Mouse (Mus musculus) regulatory T cell (primary cell): ENCODE data around the gene Nrf1.

Source experiments
- in situ Hi-C: fragments of 300-600 bp; cut with MboI, MseI; formaldehyde crosslinking; loops from one replicate; pipeline ENCODE4 v1.15.1; 2025; ENCODE audit warnings: high pct_unique_total_duplicates

Gene Nrf1

DNA sequence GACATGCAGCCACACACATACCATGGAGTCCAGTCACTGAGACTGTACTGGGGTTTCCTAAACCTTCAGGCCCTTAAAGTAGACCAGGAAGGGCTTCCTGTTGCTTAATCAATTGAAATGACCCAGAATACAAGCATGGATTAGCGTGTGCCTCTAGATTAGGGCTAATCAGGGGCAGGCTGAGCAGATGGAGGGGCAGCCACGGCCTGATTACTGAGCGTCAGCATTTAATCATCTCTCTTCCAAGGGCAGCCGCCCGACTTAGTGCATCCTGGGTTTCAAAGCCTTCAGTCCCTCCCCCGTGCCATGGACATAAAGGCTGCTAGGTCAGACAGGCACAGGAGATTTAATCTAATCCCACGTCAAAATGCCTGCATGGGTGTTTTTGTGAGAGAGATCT lies 99.3 kb downstream of the Nrf1 start:
- in situ Hi-C loops, result no loop called here

DNA sequence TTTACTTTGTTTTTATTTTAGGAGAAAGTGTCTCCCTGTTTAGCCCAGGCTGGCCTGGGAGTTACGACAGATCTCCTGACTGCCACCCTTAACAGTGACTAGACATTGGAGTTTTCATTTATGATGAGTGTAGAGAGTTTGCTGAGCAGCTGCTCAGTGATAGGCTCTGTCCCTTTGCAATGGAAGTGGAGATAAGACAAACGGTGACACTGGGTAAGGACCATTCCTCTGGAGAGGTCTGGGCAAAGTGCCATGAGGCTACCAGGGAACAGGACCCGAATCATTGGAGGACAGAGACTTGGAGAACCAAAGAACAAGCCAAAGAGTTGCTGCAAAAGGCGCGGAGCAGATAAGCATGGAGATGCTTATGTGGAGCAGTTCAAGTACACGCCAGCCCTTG lies 100.0 kb downstream of the Nrf1 start:
- in situ Hi-C loops, result no loop called here

DNA sequence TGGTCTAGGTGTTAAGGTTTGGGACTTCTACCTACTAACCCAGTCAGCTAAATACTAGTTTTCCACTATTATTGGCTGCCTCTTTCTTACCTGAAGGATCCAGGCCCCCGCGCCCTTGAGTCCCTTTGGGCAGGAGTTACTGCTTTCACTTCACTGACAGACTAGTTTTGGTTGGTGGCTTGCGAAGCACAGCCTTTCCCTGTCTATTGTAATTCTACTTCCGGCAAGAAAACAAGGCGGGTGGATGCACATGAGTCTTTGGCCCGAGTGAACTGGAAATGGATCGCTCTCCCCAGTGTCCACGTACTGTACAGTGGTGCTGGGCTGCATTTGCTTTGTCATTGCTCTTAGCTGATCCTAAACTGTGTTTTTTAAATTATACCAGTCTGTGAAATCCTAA lies 102.7 kb downstream of the Nrf1 start:
- in situ Hi-C loops, result no loop called here

GRCm38 (mm10) chr6:30152163-30152562 lies 104.4 kb downstream of the Nrf1 start:
- in situ Hi-C loops, result no loop called here

DNA sequence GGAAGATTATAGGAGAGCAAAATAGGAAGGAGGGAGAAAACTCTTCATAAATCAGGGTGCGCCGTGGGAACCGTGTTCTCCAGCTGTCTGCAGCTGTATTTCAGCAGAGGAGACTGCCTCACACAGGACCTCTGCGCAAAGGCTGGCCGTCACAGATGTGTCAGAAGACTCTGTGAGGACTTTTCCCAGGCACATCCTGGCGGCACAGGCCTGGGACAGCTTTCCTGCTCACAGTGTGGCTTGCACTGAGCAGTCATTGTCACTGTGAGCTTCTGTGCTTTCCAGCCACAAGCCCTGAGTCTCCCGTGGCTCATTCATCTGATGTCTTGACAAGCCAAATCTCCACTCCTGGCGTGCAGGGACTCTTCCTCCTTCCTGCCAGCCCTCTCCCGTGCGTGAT lies 104.9 kb downstream of the Nrf1 start:
- in situ Hi-C loops, result no loop called here

DNA sequence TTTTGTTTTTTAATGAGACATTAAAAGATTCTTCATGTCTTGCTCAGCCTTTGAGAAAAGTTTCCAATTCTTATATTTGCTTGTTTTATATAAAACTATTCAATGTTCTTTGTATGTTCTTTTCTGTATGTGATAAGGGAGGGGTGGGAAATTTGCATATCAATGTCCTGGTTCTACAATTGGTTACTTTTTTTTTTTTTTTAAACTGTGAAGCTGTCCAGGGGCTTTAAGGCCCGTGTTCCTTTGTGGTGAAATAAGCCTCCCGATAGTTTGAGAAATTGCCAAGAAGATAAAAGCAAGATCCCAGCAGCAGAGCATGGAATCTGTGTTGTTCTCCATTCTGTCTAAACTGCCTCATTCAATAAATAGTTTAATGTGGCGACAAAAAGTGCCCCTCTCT lies 105.3 kb downstream of the Nrf1 start:
- in situ Hi-C loops, result no loop called here

GRCm38 (mm10) chr6:30153733-30154415 lies 106.1 kb downstream of the Nrf1 start:
- in situ Hi-C loops, result no loop called here

- in situ Hi-C loops, result no loop called here
Observed at GRCm38 (mm10) chr6:30159516-30160045, 111.8 kb downstream of the Nrf1 start.

DNA sequence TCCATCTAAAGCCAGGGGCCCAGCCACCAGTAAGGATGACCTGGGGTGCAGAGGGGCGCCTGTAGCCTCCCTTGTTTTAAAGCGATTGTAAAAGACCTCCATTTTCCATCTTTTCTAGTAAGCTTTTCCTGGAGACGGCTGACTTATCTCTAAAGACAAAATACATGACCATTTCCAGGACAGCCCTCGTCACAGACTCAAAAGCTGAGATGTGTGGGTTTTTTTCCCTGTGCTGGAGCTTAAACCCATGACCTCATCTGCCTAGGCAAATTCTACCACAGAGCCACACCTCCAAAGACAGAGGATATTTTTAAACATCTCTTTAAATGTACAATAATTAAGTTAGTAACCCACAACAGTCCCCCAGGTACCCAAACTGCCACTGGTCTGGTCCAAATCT lies 112.6 kb downstream of the Nrf1 start:
- in situ Hi-C loops, result no loop called here

DNA sequence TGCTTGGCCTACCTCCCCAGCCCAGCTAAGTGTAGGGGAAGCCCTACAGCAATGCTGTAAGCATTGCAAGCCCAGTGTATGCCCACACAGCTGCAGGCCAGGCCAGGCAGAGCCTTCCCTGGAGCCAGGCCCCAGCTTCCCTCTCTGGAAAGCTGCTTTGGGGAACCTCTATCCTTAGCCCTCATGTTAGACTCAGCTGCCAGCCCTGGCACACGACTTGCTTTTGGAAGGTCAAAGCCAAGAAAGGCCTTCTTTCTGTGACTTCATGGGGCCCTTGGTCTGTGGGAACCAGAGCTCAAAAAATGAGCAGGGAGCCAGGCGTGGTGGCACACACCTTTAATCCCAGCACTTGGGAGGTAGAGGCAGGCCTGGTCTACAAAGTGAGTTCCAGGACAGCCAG lies 113.8 kb downstream of the Nrf1 start:
- in situ Hi-C loops, result no loop called here

GRCm38 (mm10) chr6:30162091-30162490 lies 114.3 kb downstream of the Nrf1 start:
- in situ Hi-C loops, result no loop called here

GRCm38 (mm10) chr6:30166349-30166748 lies 118.6 kb downstream of the Nrf1 start:
- in situ Hi-C loops, result no loop called here

GRCm38 (mm10) chr6:30167192-30167591 lies 119.4 kb downstream of the Nrf1 start:
- in situ Hi-C loops, result no loop called here

- in situ Hi-C loops, result no loop called here
Observed at GRCm38 (mm10) chr6:30168275-30168674, 120.5 kb downstream of the Nrf1 start.

GRCm38 (mm10) chr6:30169148-30169547 lies 121.4 kb downstream of the Nrf1 start:
- in situ Hi-C loops, result no loop called here

GRCm38 (mm10) chr6:30171226-30171625 lies 123.4 kb downstream of the Nrf1 start:
- in situ Hi-C loops, result no loop called here

DNA sequence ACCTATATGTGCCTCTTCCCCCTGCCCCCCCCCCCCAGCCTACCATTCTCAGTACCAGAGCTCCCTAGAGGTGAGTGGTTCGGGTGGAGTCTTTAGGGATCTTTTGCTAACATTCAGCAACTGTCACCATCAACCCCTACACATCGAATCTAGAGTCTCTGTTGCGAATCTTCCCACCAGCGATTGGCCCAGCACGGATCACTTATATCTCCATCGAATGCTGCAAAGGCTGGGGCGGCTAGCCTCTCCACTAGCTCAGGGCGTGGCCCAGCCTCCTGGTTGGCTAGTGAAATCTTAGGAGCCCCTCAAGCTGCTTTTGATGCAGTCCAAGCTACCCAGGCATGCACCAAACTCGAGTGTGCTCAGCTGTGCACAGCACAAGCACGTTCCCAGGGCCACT lies 124.2 kb downstream of the Nrf1 start:
- in situ Hi-C loops, result no loop called here

GRCm38 (mm10) chr6:30172441-30172819 lies 124.6 kb downstream of the Nrf1 start:
- in situ Hi-C loops, result no loop called here

DNA sequence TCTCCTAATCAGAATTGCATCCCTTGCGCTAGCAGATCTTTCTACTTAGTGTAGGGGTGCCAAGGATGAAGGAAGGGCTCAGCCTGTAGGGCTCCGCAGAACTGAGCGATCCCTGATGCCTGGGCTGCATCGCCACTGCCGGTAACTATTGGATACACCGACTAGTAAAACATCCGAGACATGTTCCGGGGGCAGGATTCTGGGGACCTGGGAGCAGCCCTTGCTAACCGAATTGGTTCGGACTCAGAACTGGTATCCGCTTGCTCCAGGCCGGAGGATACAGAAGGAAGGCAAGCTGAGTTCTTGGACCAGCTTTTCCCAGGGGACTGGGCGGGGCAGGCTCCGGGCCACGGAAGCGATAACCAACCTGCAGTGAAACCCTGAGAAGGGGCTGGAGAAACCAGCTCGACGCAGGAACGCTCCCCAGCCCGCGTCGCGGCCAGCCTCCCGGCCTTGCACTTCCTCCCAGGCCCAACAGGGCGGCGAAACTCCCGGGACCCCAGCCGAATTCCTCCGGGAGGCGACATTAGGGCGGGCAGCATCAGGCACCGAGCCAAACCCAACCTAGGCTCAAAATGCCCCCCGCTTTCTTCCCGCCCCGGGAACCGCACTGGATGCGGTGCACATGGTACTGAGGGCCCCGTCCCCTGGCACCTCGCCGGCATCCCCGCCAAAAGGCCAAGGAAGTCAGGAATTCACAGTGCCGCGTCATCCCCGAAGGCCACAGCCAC lies 125.2 kb downstream of the Nrf1 start:
- in situ Hi-C loops, result no loop called here

DNA sequence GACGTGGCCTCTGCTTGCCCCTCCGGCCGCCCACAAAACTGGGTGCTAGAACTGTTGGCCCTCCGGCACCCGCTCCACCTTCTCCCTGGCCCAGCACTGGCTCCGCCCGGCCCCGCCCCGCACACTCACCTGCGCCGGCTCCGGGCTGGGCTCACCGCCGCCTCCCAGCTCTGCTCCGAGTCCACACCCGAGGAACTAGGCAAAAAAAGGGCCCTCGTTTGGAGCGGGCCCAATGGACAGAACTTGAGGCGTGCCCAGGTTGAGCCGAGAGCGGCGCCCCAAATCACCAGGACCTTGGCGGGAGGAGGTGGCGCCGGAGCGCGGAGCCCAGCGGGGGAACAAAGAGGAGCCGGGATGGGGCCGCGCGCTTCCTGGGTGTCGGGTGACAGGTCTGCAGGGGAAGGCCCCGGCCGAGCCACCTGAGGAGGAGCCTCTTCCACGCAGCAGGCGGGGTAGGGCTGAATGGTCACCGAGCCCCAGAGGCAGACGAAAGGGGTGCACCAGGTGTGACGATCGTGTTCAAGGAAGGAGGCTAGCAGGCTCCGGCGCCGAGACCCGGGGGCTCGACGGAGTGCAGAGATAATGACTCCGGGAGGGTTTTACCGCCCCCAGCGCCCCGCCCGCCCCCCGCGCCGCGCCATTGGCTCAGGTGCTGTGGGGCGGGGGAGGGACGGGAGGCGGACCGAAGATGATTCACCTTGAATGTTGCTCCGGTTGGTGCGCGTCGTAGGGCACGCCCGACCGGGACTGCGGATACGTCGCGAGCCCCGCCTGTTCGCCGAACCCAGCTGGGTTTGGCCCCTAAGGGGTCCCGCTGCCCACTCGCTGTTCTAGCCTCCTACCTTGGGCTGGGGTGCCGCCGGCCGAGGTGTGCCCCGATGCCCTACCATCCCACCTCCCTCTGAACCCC lies 126.0 kb downstream of the Nrf1 start:
- in situ Hi-C loops, result no loop called here

- in situ Hi-C loops, result no loop called here
Observed at GRCm38 (mm10) chr6:30174461-30175224, 126.9 kb downstream of the Nrf1 start.
